8 mouse cellular contexts compared by ENCODE assay signal in genomic region chr1:165461681-165462080, GRCm38 (mm10). TPM values are rescaled to one million over a fixed set of nuclear protein-coding genes. Genes with fewer than 3 reads are reported as not detected.
DNase-seq lines count a peak whose midpoint lies in the region; ATAC-seq lines count a peak whose summit lies in the region.

No protein-coding gene starts in this region.

- H3K4me2 ChIP-seq in heart, embryonic 16.5 days (ENCODE audit: low read depth, low read length) = peak overlapping the region; percentile 75
- peak overlapping the region; percentile 64 for H3K4me2 ChIP-seq in limb, embryonic 11.5 days (ENCODE audit: low read depth, severe bottlenecking)
- H3K4me2 ChIP-seq in neural tube, embryonic 12.5 days (replicated peaks) = peak overlapping the region; percentile 87

- no peaks in the 10 kb centered on the region for H3K9me3 ChIP-seq in erythroblast, embryonic 14.5 days (ENCODE audit: control insufficient read depth, low read length)
- no peaks in the 10 kb centered on the region for H3K9me3 ChIP-seq in heart, embryonic 16.5 days (replicated peaks; ENCODE audit: control insufficient read depth, low read length)
- no peaks in the 10 kb centered on the region for H3K9me3 ChIP-seq in limb, embryonic 11.5 days (ENCODE audit: control insufficient read depth, low read length)
- no peaks in the 10 kb centered on the region for H3K9me3 ChIP-seq in neural tube, embryonic 12.5 days

- WGBS in heart, embryonic 16.5 days = 3% methylated on average over 9 of the region's 9 CpGs
- WGBS in limb, embryonic 11.5 days = 2% methylated on average over 9 of the region's 9 CpGs
- WGBS in neural tube, embryonic 12.5 days = 3% methylated on average over 9 of the region's 9 CpGs

- peak overlapping the region; percentile 89 for H3K4me3 ChIP-seq in erythroblast, embryonic 14.5 days (replicated peaks)
- H3K4me3 ChIP-seq in heart, embryonic 16.5 days (ENCODE audit: low read length) = peak overlapping the region; percentile 97
- H3K4me3 ChIP-seq in limb, embryonic 11.5 days (ENCODE audit: low read depth, low read length) = peak overlapping the region; percentile 91
- H3K4me3 ChIP-seq in neural tube, embryonic 12.5 days = peak overlapping the region; percentile 92

- ATAC-seq in erythroblast, adult 5-6 weeks (replicated peaks; ENCODE audit: low FRiP score, poor library complexity, severe bottlenecking) = no peak
- no peak for ATAC-seq in heart, embryonic 16.5 days (replicated peaks; ENCODE audit: extremely low read depth, insufficient read depth, low FRiP score)
- no peak for ATAC-seq in limb, embryonic 11.5 days (ENCODE audit: insufficient number of reproducible peaks, low FRiP score, low TSS enrichment, low read depth)
- no peak for ATAC-seq in neural tube, embryonic 12.5 days (ENCODE audit: low FRiP score, low read depth)

- H3K27ac ChIP-seq in heart, embryonic 16.5 days (ENCODE audit: low read length) = peak overlapping the region; percentile 92
- no peak overlapping the region for H3K27ac ChIP-seq in limb, embryonic 11.5 days (replicated peaks; ENCODE audit: low read depth, low read length)
- H3K27ac ChIP-seq in neural tube, embryonic 12.5 days = no peak overlapping the region

- H3K36me3 ChIP-seq in erythroblast, embryonic 14.5 days (ENCODE audit: control insufficient read depth) = peaks cover 3% of the 10 kb centered on the region
- H3K36me3 ChIP-seq in heart, embryonic 16.5 days (ENCODE audit: control insufficient read depth, insufficient read depth) = no peaks in the 10 kb centered on the region
- H3K36me3 ChIP-seq in limb, embryonic 11.5 days (ENCODE audit: control insufficient read depth, insufficient read depth, low read length) = no peaks in the 10 kb centered on the region
- H3K36me3 ChIP-seq in neural tube, embryonic 12.5 days = no peaks in the 10 kb centered on the region

- peak; percentile 19 for DNase-seq in Muller cell, postnatal 12 days (ENCODE audit: inconsistent ontology term)
- DNase-seq in limb, embryonic 11.5 days (ENCODE audit: low spot score) = no peak
- no peak for DNase-seq in urinary bladder, postnatal 25 days (ENCODE audit: low spot score)
- DNase-seq in frontal cortex, postnatal 36 days (ENCODE audit: low spot score in 2 of 2) = no peak

- H3K9ac ChIP-seq in heart, embryonic 16.5 days (ENCODE audit: low read length) = peak overlapping the region; percentile 85
- H3K9ac ChIP-seq in limb, embryonic 11.5 days (ENCODE audit: low read length) = peak overlapping the region; percentile 65; the same call in 1 of the 2 replicates
- peak overlapping the region; percentile 73 for H3K9ac ChIP-seq in neural tube, embryonic 12.5 days

- H3K4me1 ChIP-seq in erythroblast, embryonic 14.5 days (ENCODE audit: control insufficient read depth) = peaks cover 41% of the 10 kb centered on the region
- H3K4me1 ChIP-seq in heart, embryonic 16.5 days (ENCODE audit: control insufficient read depth, insufficient read depth, low read length) = peaks cover 12% of the 10 kb centered on the region
- H3K4me1 ChIP-seq in limb, embryonic 11.5 days (ENCODE audit: control insufficient read depth, insufficient read depth, low read length) = no peaks in the 10 kb centered on the region; the same call in 1 of the 2 replicates
- H3K4me1 ChIP-seq in neural tube, embryonic 12.5 days = peaks cover 8% of the 10 kb centered on the region

- no peaks in the 10 kb centered on the region for H3K27me3 ChIP-seq in erythroblast, embryonic 14.5 days (ENCODE audit: control insufficient read depth)
- H3K27me3 ChIP-seq in heart, embryonic 16.5 days (ENCODE audit: control insufficient read depth, insufficient read depth, low read length) = no peaks in the 10 kb centered on the region
- no peaks in the 10 kb centered on the region for H3K27me3 ChIP-seq in limb, embryonic 11.5 days (ENCODE audit: control insufficient read depth, insufficient read depth, low read length)
- H3K27me3 ChIP-seq in neural tube, embryonic 12.5 days (replicated peaks) = no peaks in the 10 kb centered on the region

RNA-seq across cellular contexts. Expression of gene Mpc2, which starts 1.2 kb away (rescaled TPM):
- polyA plus RNA-seq in erythroblast, embryonic 14.5 days (2012) = 41.8 and 45.7 TPM in 2 replicates
- 195 and 257 TPM in 2 replicates for total RNA-seq in erythroblast, adult 5-6 weeks (2015; ENCODE audit: low replicate concordance)
- total RNA-seq in erythroblast, adult 5-6 weeks (2017; ENCODE audit: low replicate concordance) = 180 and 286 TPM in 2 replicates
- 340 and 349 TPM in 2 replicates for polyA plus RNA-seq in heart, embryonic 16.5 days (2015; fragmentation: Nextera tagmentation; extraction: Ambion mirVana)
- polyA plus RNA-seq in limb, embryonic 11.5 days (2014; fragmentation: Nextera tagmentation; extraction: Ambion mirVana) = 97.7 and 98.4 TPM in 2 replicates
- 141 and 145 TPM in 2 replicates for polyA plus RNA-seq in neural tube, embryonic 12.5 days (2016; fragmentation: Nextera tagmentation; extraction: Ambion mirVana)

RNA-seq across cellular contexts. Expression of gene Dcaf6, which starts 1.4 kb away (rescaled TPM):
- polyA plus RNA-seq in erythroblast, embryonic 14.5 days (2012) = 3.3 and 5.3 TPM in 2 replicates
- 279 and 286 TPM in 2 replicates for total RNA-seq in erythroblast, adult 5-6 weeks (2015; ENCODE audit: low replicate concordance)
- 422 and 486 TPM in 2 replicates for total RNA-seq in erythroblast, adult 5-6 weeks (2017; ENCODE audit: low replicate concordance)
- 18.9 and 21.2 TPM in 2 replicates for polyA plus RNA-seq in heart, embryonic 16.5 days (2015; fragmentation: Nextera tagmentation; extraction: Ambion mirVana)
- polyA plus RNA-seq in limb, embryonic 11.5 days (2014; fragmentation: Nextera tagmentation; extraction: Ambion mirVana) = 10.0 and 10.2 TPM in 2 replicates
- polyA plus RNA-seq in neural tube, embryonic 12.5 days (2016; fragmentation: Nextera tagmentation; extraction: Ambion mirVana) = 10.9 and 12.6 TPM in 2 replicates

RNA-seq across cellular contexts. Expression of gene Adcy10, which starts 23.3 kb away (rescaled TPM):
- polyA plus RNA-seq in erythroblast, embryonic 14.5 days (2012) = not detected in 2 replicates
- total RNA-seq in erythroblast, adult 5-6 weeks (2015; ENCODE audit: low replicate concordance) = 4.4 TPM in 1 of 2 replicates, not detected in the other
- total RNA-seq in erythroblast, adult 5-6 weeks (2017; ENCODE audit: low replicate concordance) = 0.60 and 2.8 TPM in 2 replicates
- not detected in 2 replicates for polyA plus RNA-seq in heart, embryonic 16.5 days (2015; fragmentation: Nextera tagmentation; extraction: Ambion mirVana)
- polyA plus RNA-seq in limb, embryonic 11.5 days (2014; fragmentation: Nextera tagmentation; extraction: Ambion mirVana) = not detected in 2 replicates
- polyA plus RNA-seq in neural tube, embryonic 12.5 days (2016; fragmentation: Nextera tagmentation; extraction: Ambion mirVana) = 0.09 and 0.25 TPM in 2 replicates
